Mouse (Mus musculus) lung, postnatal 36 days (tissue): ENCODE results near the gene Hip1.
A peak's percentile ranks its signal among the peaks of the same experiment; 100 is the strongest.
"Not testable (repeated sequence)": the region's sequence is repeated elsewhere in the genome, so short reads cannot be mapped to it uniquely, and the experiment has no call there.

Source experiments
- DNase-seq: peaks from one replicate; pipeline ENCODE4 v3.0.0; 2022; ENCODE audit warnings: mixed read lengths

The Hip1 gene

GRCm38 (mm10) chr5:135431111-135431510, 113.8 kb downstream of the Hip1 start:
- DNase-seq: no peak

GRCm38 (mm10) chr5:135428786-135429185, 116.1 kb downstream of the Hip1 start:
- DNase-seq: peak; percentile 33

- DNase-seq: no peak
Observed at GRCm38 (mm10) chr5:135410266-135410665, 134.7 kb downstream of the Hip1 start.

GRCm38 (mm10) chr5:135408114-135408513, 136.8 kb downstream of the Hip1 start:
- DNase-seq: no peak

- DNase-seq: no peak
Observed at GRCm38 (mm10) chr5:135405437-135405836, 139.5 kb downstream of the Hip1 start.

- no peak for DNase-seq
Observed at GRCm38 (mm10) chr5:135404623-135405022, 140.3 kb downstream of the Hip1 start.

GRCm38 (mm10) chr5:135400244-135400643, 144.7 kb downstream of the Hip1 start:
- peak; percentile 88 for DNase-seq

GRCm38 (mm10) chr5:135399382-135399781, 145.5 kb downstream of the Hip1 start:
- no peak for DNase-seq

GRCm38 (mm10) chr5:135395826-135396225, 149.1 kb downstream of the Hip1 start:
- DNase-seq: peak; percentile 65

- peak; percentile 87 for DNase-seq
Observed at GRCm38 (mm10) chr5:135394004-135394823, 150.7 kb downstream of the Hip1 start, which contains the start of gene Pom121. TSS of gene Pom121 (minus strand) at chr5:135394546.

- no peak for DNase-seq
Observed at GRCm38 (mm10) chr5:135383771-135384170, 161.1 kb downstream of the Hip1 start.

- DNase-seq: no peak
Observed at GRCm38 (mm10) chr5:135382746-135383145, 162.2 kb downstream of the Hip1 start.

- no peak for DNase-seq
Observed at GRCm38 (mm10) chr5:135381356-135381925, 163.5 kb downstream of the Hip1 start.

GRCm38 (mm10) chr5:135380681-135381080, 164.2 kb downstream of the Hip1 start:
- DNase-seq: no peak

- DNase-seq: no peak
Observed at GRCm38 (mm10) chr5:135376341-135376740, 168.6 kb downstream of the Hip1 start.

GRCm38 (mm10) chr5:135375167-135375566, 169.8 kb downstream of the Hip1 start:
- peak; percentile 26 for DNase-seq

GRCm38 (mm10) chr5:135373601-135374000, 171.3 kb downstream of the Hip1 start:
- no peak for DNase-seq

GRCm38 (mm10) chr5:135371195-135371594, 173.7 kb downstream of the Hip1 start:
- no peak for DNase-seq

- DNase-seq: peak; percentile 97
Observed at GRCm38 (mm10) chr5:135369787-135370654, 174.9 kb downstream of the Hip1 start, which contains the start of gene Nsun5. TSS of gene Nsun5 (plus strand) at chr5:135369953.

GRCm38 (mm10) chr5:135369196-135369595, 175.7 kb downstream of the Hip1 start:
- not testable (repeated sequence) for DNase-seq

- peak; percentile 41 for DNase-seq
Observed at GRCm38 (mm10) chr5:135368312-135368711, 176.6 kb downstream of the Hip1 start.

- peak; percentile 50 for DNase-seq
Observed at GRCm38 (mm10) chr5:135367841-135368240, 177.1 kb downstream of the Hip1 start.

GRCm38 (mm10) chr5:135363540-135363939, 181.4 kb downstream of the Hip1 start:
- DNase-seq: peak; percentile 19
